Mouse (Mus musculus) lung, adult 2 months (tissue): ENCODE measurements around the gene Sept6. TPM values are rescaled to one million over a fixed set of nuclear protein-coding genes. Genes with fewer than 3 reads are reported as not detected.

Experiments
- DNase-seq: peaks from one replicate; pipeline ENCODE4 v3.0.0; 2022
- H3K4me1 ChIP-seq: fragments of 200-500 bp; 2 replicates; pipeline ENCODE4 v1.6.1; 2011; ENCODE audit warnings: low read length; ENCODE audit not compliant: control insufficient read depth, insufficient read depth
- H3K4me3 ChIP-seq: fragments of 200-500 bp; replicated peaks from 2 replicates; pipeline ENCODE3; 2011; ENCODE audit warnings: low read depth, mild to moderate bottlenecking, control low read depth, low read length; ENCODE audit errors: extremely low read depth
- CTCF ChIP-seq: fragments of 200-500 bp; IDR thresholded peaks from 2 replicates; pipeline ENCODE4 v1.5.1; 2011; ENCODE audit warnings: mild to moderate bottlenecking, low read length, control low read depth; ENCODE audit not compliant: insufficient read depth
- POLR2A ChIP-seq: fragments of 200-500 bp; IDR thresholded peaks from 2 replicates; pipeline ENCODE4 v1.6.1; 2011; ENCODE audit warnings: low read depth, mild to moderate bottlenecking, control low read depth, low read length, borderline replicate concordance; ENCODE audit errors: extremely low read depth
- WGBS: fragments of 180-500 bp; shearing (Covaris S2); methylation state at CpG from one replicate; pipeline ENCODE4 v1.1.7; 2018; 5-methylcytosine and 5-hydroxymethylcytosine counted together
- polyA plus RNA-seq: library from polyadenylated mRNA; depleted of rRNA; stranded (reverse); fragments of >200 nt; gene quantifications from 2 replicates; pipeline ENCODE4 v1.2.3, GENCODE M21; 2012

Gene Sept6
- polyA plus RNA-seq, 1 experiment, result 9.0 TPM

GRCm38 (mm10) chrX:36989234-36989751, 2.3 kb downstream of the Sept6 start:
- DNase-seq, result peak; percentile 43
- Histone ChIP-seq H3K4me1 (no peaks in the 10 kb centered on the region), H3K4me3 (peak overlapping the region; percentile 79)
- TF ChIP-seq POLR2A (0 out of 2 replicates have a peak, but pooled peaks have one; percentile 19), CTCF (no peak)
- WGBS, result 29% methylated on average over 25 of the region's 29 CpGs

DNA sequence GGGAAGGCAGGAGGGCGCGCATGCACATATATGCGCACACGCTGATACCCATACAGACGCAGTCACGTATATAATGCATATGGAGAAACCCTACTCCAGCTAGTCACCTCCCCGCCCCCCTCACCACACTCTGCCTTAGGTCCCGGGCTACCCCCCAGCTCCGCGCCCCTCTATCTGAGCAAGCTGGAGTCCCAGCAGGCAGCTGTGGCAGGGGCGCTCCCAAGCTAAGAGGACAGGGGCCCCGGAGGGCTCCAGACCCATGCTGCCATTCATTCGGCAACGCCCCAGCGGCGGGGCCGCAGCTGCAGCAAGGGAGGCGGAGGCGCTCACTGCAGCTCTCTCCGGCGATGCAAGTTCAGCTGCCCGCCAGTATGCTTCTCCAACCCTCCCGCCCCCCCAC, 2.8 kb downstream of the Sept6 start:
- Histone ChIP-seq H3K4me1 (no peaks in the 10 kb centered on the region), H3K4me3 (peak overlapping the region; percentile 79)
- no peak for TF ChIP-seq POLR2A
- no peak for TF ChIP-seq CTCF
- DNase-seq, result peak; percentile 12
- 22% methylated on average over 21 of the region's 23 CpGs for WGBS

DNA sequence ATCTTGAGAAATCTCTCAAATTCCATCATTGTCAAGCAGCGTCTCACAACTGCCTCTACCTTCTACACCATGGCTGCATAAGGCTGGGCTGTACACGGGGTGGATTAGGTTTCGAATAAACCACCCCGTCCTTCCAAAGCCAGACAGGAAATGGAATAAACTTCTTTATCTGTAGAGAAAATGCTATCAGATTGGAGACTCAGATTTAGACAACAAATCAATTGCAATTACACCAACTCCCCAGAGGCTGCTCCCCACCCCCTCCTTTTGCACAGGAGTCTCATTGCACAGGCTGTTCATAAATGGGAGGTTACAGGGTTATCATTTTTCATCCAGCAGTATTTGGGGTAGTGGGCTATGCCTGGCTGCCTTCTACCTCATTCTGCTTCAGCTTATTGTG, 3.7 kb downstream of the Sept6 start:
- Histone ChIP-seq H3K4me1 (no peaks in the 10 kb centered on the region), H3K4me3 (no peak overlapping the region)
- DNase-seq, result no peak
- TF ChIP-seq POLR2A, result no peak
- no peak for TF ChIP-seq CTCF
- WGBS, result 62% methylated on average over 4 of the region's 4 CpGs

GRCm38 (mm10) chrX:36985041-36985440, 6.6 kb downstream of the Sept6 start:
- DNase-seq, result no peak
- no peak overlapping the region for H3K4me3 ChIP-seq
- WGBS, result 37% methylated on average over 3 of the region's 3 CpGs
- no peak for TF ChIP-seq POLR2A
- TF ChIP-seq CTCF, result no peak
- H3K4me1 ChIP-seq, result no peaks in the 10 kb centered on the region

DNA sequence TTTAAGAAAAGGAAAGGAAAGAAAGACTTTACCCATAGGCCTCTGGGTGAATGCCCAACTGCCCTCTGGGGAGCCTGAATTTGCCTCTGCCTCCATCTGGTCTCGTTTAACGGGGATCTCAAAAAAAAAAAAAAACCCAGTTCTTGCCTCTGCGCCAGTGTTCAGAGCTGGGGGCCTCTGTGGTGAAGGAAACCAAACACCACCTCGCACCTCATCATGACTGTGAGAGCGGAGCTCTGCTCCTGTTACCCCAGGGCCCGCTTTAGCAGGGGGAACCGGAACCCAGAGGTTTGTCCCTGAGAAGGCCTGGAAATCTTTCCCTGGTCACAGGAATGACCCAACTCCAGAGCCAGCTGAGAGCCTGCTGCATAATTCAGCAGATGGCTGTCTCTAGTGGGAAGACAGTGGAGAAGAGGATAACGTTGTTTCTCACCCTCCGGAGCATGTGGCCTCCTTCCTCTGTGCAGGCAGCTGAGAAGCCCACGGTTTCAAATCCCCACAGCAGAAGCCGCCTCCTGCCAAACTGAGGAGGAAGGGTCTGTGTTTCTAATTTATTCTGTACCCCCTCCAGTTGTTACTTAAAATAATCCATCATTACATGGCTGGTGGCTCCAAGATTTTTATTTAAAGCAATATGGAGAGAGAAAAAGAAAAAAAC, 7.8 kb downstream of the Sept6 start:
- no peak overlapping the region for H3K4me3 ChIP-seq
- H3K4me1 ChIP-seq, result no peaks in the 10 kb centered on the region
- DNase-seq, result no peak
- no peak for TF ChIP-seq CTCF
- TF ChIP-seq POLR2A, result no peak
- 73% methylated on average over 11 of the region's 11 CpGs for WGBS

DNA sequence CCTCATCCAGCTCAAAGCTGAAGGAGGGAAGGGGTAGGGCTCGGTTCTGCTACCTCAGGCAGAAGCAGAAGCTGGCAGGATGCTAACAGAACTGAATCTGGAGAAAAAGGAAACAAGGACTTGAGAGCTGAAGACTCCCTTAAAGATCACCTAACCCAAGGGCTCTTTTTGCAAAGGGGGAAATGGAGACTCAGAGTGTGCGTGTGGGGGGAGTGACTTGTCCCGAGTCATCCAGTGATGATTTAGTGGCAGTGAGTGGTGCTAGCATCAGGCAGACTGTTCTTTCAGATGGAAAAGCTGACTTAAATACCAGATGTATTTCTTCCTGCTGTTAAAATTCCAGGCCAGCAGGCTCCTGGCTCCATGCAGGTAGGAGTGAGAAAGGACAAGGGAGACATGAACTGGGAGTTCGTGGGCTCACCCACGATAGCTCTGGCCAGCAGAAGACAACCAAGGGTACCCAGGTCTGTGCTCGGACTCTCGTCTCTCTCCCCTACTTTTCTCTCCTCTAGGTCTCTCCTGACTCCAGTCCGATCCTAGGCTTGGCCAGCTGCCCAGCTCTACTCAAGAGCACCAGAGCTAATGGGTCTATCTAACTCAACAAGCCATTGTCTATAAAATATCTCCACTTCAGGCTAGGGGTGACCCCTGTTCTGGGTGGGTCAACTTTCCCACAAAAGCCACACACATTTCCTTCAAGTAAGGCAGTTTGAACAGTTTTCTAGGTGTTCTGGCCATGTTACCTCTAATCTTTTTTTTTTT, 8.5 kb downstream of the Sept6 start:
- TF ChIP-seq CTCF (no peak), POLR2A (no peak)
- no peaks in the 10 kb centered on the region for H3K4me1 ChIP-seq
- 64% methylated on average over 8 of the region's 8 CpGs for WGBS
- H3K4me3 ChIP-seq, result no peak overlapping the region
- DNase-seq, result no peak

GRCm38 (mm10) chrX:36980563-36981187, 10.9 kb downstream of the Sept6 start:
- no peak for TF ChIP-seq CTCF
- Histone ChIP-seq H3K4me3 (no peak overlapping the region), H3K4me1 (no peaks in the 10 kb centered on the region)
- no peak for DNase-seq
- WGBS, result 72% methylated on average over 10 of the region's 10 CpGs

- H3K4me3 ChIP-seq, result no peak overlapping the region
- H3K4me1 ChIP-seq, result no peaks in the 10 kb centered on the region
- DNase-seq, result no peak
- 82% methylated on average over 2 of the region's 2 CpGs for WGBS
- no peak for TF ChIP-seq CTCF
- no peak for TF ChIP-seq POLR2A
These were observed 13.7 kb downstream of the Sept6 start for GRCm38 (mm10) chrX:36977863-36978262.

DNA sequence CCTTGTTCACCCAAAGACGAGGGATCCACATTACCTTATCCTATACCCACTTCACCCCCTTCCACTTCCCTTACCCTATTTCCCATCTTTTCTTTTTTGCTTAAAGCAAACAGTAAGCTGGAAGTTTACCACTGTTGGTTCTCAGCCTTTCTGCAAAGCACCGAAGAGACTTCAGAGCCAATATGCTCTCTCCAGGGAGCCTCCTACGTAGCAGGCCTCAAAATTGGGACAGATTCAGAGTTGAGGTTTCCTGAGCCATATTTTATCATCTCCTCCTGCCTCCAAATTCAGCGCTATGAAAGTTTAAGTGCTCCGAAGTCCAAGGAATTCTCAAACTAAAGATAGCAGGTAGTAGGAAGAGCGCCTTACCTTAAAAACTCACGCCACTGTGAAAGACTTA, 14.6 kb downstream of the Sept6 start:
- DNase-seq, result no peak
- no peak overlapping the region for H3K4me3 ChIP-seq
- WGBS, result 88% methylated on average over 7 of the region's 7 CpGs
- TF ChIP-seq CTCF, result no peak
- TF ChIP-seq POLR2A, result no peak
- H3K4me1 ChIP-seq, result no peaks in the 10 kb centered on the region

- no peak overlapping the region for H3K4me3 ChIP-seq
- TF ChIP-seq POLR2A (no peak), CTCF (no peak)
- H3K4me1 ChIP-seq, result no peaks in the 10 kb centered on the region
- WGBS, result 73% methylated on average over 4 of the region's 4 CpGs
- DNase-seq, result no peak
These were observed 15.3 kb downstream of the Sept6 start for GRCm38 (mm10) chrX:36976272-36976671.
